In the genomic region with DNA sequence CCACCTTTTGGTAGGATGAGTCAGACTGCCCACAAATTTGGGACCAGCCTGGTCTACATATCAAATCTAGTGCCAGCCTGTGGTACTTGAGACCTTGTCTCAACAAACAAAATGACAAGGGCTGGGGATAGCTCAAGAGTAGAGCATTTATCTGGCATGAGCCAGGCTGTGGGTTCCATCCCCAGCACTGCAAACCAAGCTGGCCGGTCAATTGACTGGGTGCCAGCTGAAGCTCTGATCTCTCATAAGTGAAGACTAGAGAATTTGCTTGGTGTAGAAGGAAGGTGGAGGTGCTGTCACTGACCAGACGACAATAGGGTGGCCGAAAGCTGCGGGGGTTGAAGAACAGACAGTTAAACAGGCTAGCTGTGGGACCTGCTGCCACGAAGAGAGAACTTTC, we compare ENCODE assay signal across 11 mouse cellular contexts. TPM values are rescaled to one million over a fixed set of nuclear protein-coding genes. Genes with fewer than 3 reads are reported as not detected.
DNase-seq lines count a peak whose midpoint lies in the region; ATAC-seq and TF ChIP-seq lines count a peak whose summit lies in the region.
"Had no signal": no experiment of that assay in that cellular context is flagged by ENCODE, and none has a peak within 500 bp of the region (broad histone marks: within the 10 kb centered on the region; RNA-seq: fewer than 3 reads in every experiment).

No protein-coding gene starts in this region.

- DNase-seq in cerebellum, postnatal 10 days, result peak; percentile 52 to 57
- no peak for DNase-seq in cerebellum, postnatal 36 days
- DNase-seq in liver, adult 2 months (ENCODE audit: extremely low read depth, low read depth, low spot score), result peak; percentile 31
- no peak for DNase-seq in liver
- no peak for DNase-seq in natural killer cell, adult 2 months (ENCODE audit: low spot score in 2 of 2)
- no peak for DNase-seq in embryo, embryonic 10 days (ENCODE audit: low spot score)
- DNase-seq: gastrocnemius, postnatal 36 days; lung, postnatal 4 days; right cerebral cortex, postnatal 25 days had no signal

- 54% methylated on average over 5 of the region's 5 CpGs for WGBS in liver, adult 2 months
- WGBS in forebrain, embryonic 13.5 days, result 47% methylated on average over 5 of the region's 5 CpGs
- WGBS in liver, embryonic 15.5 days (ENCODE audit: insufficient replicate concordance), result 54% methylated on average over 5 of the region's 5 CpGs

- no peak for TF ChIP-seq POLR2A in liver, adult 2 months (IDR thresholded peaks at IDR 0.05; ENCODE audit: extremely low read depth, insufficient read depth, low read length)

- no peaks in the 10 kb centered on the region for H3K9me3 ChIP-seq in forebrain, embryonic 13.5 days (replicated peaks)
- H3K9me3 ChIP-seq in liver, embryonic 15.5 days (replicated peaks), result no peaks in the 10 kb centered on the region

- H3K9ac ChIP-seq in liver, adult 2 months (ENCODE audit: low read depth, low read length), result no peak overlapping the region
- H3K9ac ChIP-seq in forebrain, embryonic 13.5 days, result 0 out of 2 replicates have a peak overlapping the region, but pooled peaks have one; percentile 59
- no peak overlapping the region for H3K9ac ChIP-seq in liver, embryonic 15.5 days

- no peak overlapping the region for H3K4me3 ChIP-seq in liver, adult 2 months (ENCODE audit: insufficient read depth, low read depth, low read length)
- H3K4me3 ChIP-seq in forebrain, embryonic 13.5 days, result no peak overlapping the region
- H3K4me3 ChIP-seq in liver, embryonic 15.5 days (replicated peaks), result no peak overlapping the region

- peaks cover 6% of the 10 kb centered on the region for H3K4me1 ChIP-seq in liver, adult 2 months (ENCODE audit: control insufficient read depth, insufficient read depth, low read length)
- H3K4me1 ChIP-seq in forebrain, embryonic 13.5 days, result peaks cover 28% of the 10 kb centered on the region
- peaks cover 49% of the 10 kb centered on the region for H3K4me1 ChIP-seq in liver, embryonic 15.5 days (replicated peaks)

- no peaks in the 10 kb centered on the region for H3K36me3 ChIP-seq in liver, adult 2 months (ENCODE audit: control insufficient read depth, insufficient read depth, low read length)
- no peaks in the 10 kb centered on the region for H3K36me3 ChIP-seq in forebrain, embryonic 13.5 days (ENCODE audit: poor library complexity, severe bottlenecking)
- H3K36me3 ChIP-seq in liver, embryonic 15.5 days (replicated peaks), result no peaks in the 10 kb centered on the region

- H3K27ac ChIP-seq in liver, adult 2 months (replicated peaks; ENCODE audit: insufficient read depth, low read depth, low read length), result peak overlapping the region; percentile 88
- peak overlapping the region; percentile 86 for H3K27ac ChIP-seq in forebrain, embryonic 13.5 days
- H3K27ac ChIP-seq in liver, embryonic 15.5 days (replicated peaks), result 0 out of 2 replicates have a peak overlapping the region, but pooled peaks have one; percentile 89

- no peaks in the 10 kb centered on the region for H3K79me2 ChIP-seq in liver, adult 2 months (ENCODE audit: control insufficient read depth, insufficient read depth, low read length)

- TF ChIP-seq CTCF in liver, adult 2 months (IDR thresholded peaks at IDR 0.05; ENCODE audit: low read depth, low read length), result no peak

- peak overlapping the region; percentile 79 for H3K4me2 ChIP-seq in forebrain, embryonic 13.5 days
- H3K4me2 ChIP-seq in liver, embryonic 15.5 days, result no peak overlapping the region

- H3K27me3 ChIP-seq in liver, adult 2 months (ENCODE audit: control insufficient read depth, insufficient read depth, low read length), result no peaks in the 10 kb centered on the region
- no peaks in the 10 kb centered on the region for H3K27me3 ChIP-seq in forebrain, embryonic 13.5 days
- H3K27me3 ChIP-seq in liver, embryonic 15.5 days, result no peaks in the 10 kb centered on the region; the same call in 1 of the 2 replicates

- ATAC-seq in forebrain, embryonic 13.5 days, result no peak
- ATAC-seq in liver, embryonic 15.5 days (ENCODE audit: insufficient read depth), result no peak

RNA-seq across cellular contexts. Expression of a gene that starts 47.4 kb away (rescaled TPM):
- 21.1 and 22.3 TPM in 2 replicates for total RNA-seq in liver, adult 2 months (2014; rRNA removed)
- polyA plus RNA-seq in liver, adult 2 months (2012; rRNA removed), result 32.6 and 36.7 TPM in 2 replicates
- polyA plus RNA-seq in forebrain, embryonic 13.5 days (2015; fragmentation: Nextera tagmentation; extraction: Ambion mirVana), result 15.7 and 16.6 TPM in 2 replicates
- polyA plus RNA-seq in liver, embryonic 15.5 days (2015; fragmentation: Nextera tagmentation; extraction: Ambion mirVana), result 9.9 and 11.6 TPM in 2 replicates

Comparison
In these comparisons a context has a peak if more than half of its experiments do, and no peak if none do; other contexts are left out.
1. DNase-seq: peak in cerebellum, postnatal 10 days (2 of 2) and liver, adult 2 months (single experiment); none in cerebellum, postnatal 36 days (0 of 2), liver (single experiment), natural killer cell, adult 2 months (0 of 2) and embryo, embryonic 10 days (single experiment).
2. Peak in every context shown above with its lines, with median percentiles within 50 percentile points of each other: H3K27ac ChIP-seq.